Mouse (Mus musculus): Measurements from ENCODE around the gene Olfr175-ps1. TPM values are rescaled to one million over a fixed set of nuclear protein-coding genes. Genes with fewer than 3 reads are reported as not detected.

Olfr175-ps1 gene
- not detected in 2 replicates for polyA plus RNA-seq (2011; ENCODE audit: insufficient read depth, insufficient read length, low replicate concordance, missing spikeins)

GRCm38 (mm10) chr16:58826732-58827319, at the start of gene Olfr175-ps1:
Olfr175-ps1 (minus strand) TSS chr16:58826782.
- Histone ChIP-seq H3K4me1 (ENCODE audit: control insufficient read depth, insufficient read depth, low read length) (no peaks in the 10 kb centered on the region), H3K4me3 (replicated peaks; ENCODE audit: control insufficient read depth, low read depth, low read length) (no peak within 1 kb of the TSS), H3K27ac (ENCODE audit: control insufficient read depth, insufficient read depth, low read depth, low read length, poor library complexity) (no peak within 1 kb of the TSS)
- TF ChIP-seq POLR2A (IDR thresholded peaks at IDR 0.05; ENCODE audit: borderline replicate concordance, control insufficient read depth, low read depth, low read length): no peak
- TF ChIP-seq CTCF (IDR thresholded peaks at IDR 0.05; ENCODE audit: control insufficient read depth, insufficient read depth, low read length): no peak
- 80% methylated on average over 1 of the region's 1 CpGs for WGBS

GRCm38 (mm10) chr16:58874668-58875067, 48.1 kb upstream of the Olfr175-ps1 start, which contains the start of gene Olfr177:
Olfr177 (minus strand) TSS chr16:58874768.
- H3K4me3 ChIP-seq (replicated peaks; ENCODE audit: control insufficient read depth, low read depth, low read length): no peak within 1 kb of the TSS
- 50% methylated on average over 1 of the region's 1 CpGs for WGBS
- H3K4me1 ChIP-seq (ENCODE audit: control insufficient read depth, insufficient read depth, low read length): no peaks in the 10 kb centered on the region
- no peak within 1 kb of the TSS for H3K27ac ChIP-seq (ENCODE audit: control insufficient read depth, insufficient read depth, low read depth, low read length, poor library complexity)
- TF ChIP-seq POLR2A (IDR thresholded peaks at IDR 0.05; ENCODE audit: borderline replicate concordance, control insufficient read depth, low read depth, low read length) (no peak), CTCF (IDR thresholded peaks at IDR 0.05; ENCODE audit: control insufficient read depth, insufficient read depth, low read length) (no peak)

- H3K4me1 ChIP-seq (ENCODE audit: control insufficient read depth, insufficient read depth, low read length): no peaks in the 10 kb centered on the region
- TF ChIP-seq CTCF (IDR thresholded peaks at IDR 0.05; ENCODE audit: control insufficient read depth, insufficient read depth, low read length) (no peak), POLR2A (IDR thresholded peaks at IDR 0.05; ENCODE audit: borderline replicate concordance, control insufficient read depth, low read depth, low read length) (no peak)
- H3K4me3 ChIP-seq (replicated peaks; ENCODE audit: control insufficient read depth, low read depth, low read length): no peak overlapping the region
- no peak overlapping the region for H3K27ac ChIP-seq (ENCODE audit: control insufficient read depth, insufficient read depth, low read depth, low read length, poor library complexity)
- WGBS: 60% methylated on average over 1 of the region's 1 CpGs
These were observed 34.9 kb upstream of the Olfr175-ps1 start for GRCm38 (mm10) chr16:58861479-58861878.

- TF ChIP-seq CTCF (IDR thresholded peaks at IDR 0.05; ENCODE audit: control insufficient read depth, insufficient read depth, low read length): no peak
- TF ChIP-seq POLR2A (IDR thresholded peaks at IDR 0.05; ENCODE audit: borderline replicate concordance, control insufficient read depth, low read depth, low read length): no peak
- Histone ChIP-seq H3K4me1 (ENCODE audit: control insufficient read depth, insufficient read depth, low read length) (no peaks in the 10 kb centered on the region), H3K4me3 (replicated peaks; ENCODE audit: control insufficient read depth, low read depth, low read length) (no peak overlapping the region), H3K27ac (ENCODE audit: control insufficient read depth, insufficient read depth, low read depth, low read length, poor library complexity) (no peak overlapping the region)
- 67% methylated on average over 2 of the region's 2 CpGs for WGBS
These were observed 33.6 kb upstream of the Olfr175-ps1 start for GRCm38 (mm10) chr16:58860032-58860737.

- Histone ChIP-seq H3K4me3 (replicated peaks; ENCODE audit: control insufficient read depth, low read depth, low read length) (no peak within 1 kb of the TSS), H3K4me1 (ENCODE audit: control insufficient read depth, insufficient read depth, low read length) (no peaks in the 10 kb centered on the region), H3K27ac (ENCODE audit: control insufficient read depth, insufficient read depth, low read depth, low read length, poor library complexity) (no peak within 1 kb of the TSS)
- 58% methylated on average over 2 of the region's 2 CpGs for WGBS
- TF ChIP-seq POLR2A (IDR thresholded peaks at IDR 0.05; ENCODE audit: borderline replicate concordance, control insufficient read depth, low read depth, low read length) (no peak), CTCF (IDR thresholded peaks at IDR 0.05; ENCODE audit: control insufficient read depth, insufficient read depth, low read length) (no peak)
These were observed 26.4 kb downstream of the Olfr175-ps1 start, which contains the start of gene Olfr173 for GRCm38 (mm10) chr16:58800168-58800567. Olfr173 (minus strand) TSS chr16:58800268.

Other genes with a start within 250 kb of the Olfr175-ps1 start
- gene Gm813, start 209.8 kb downstream of the Olfr175-ps1 start, polyA plus RNA-seq (2011; ENCODE audit: insufficient read depth, insufficient read length, low replicate concordance, missing spikeins): not detected in 2 replicates
- gene E330017A01Rik, start 188.0 kb downstream of the Olfr175-ps1 start, polyA plus RNA-seq (2011; ENCODE audit: insufficient read depth, insufficient read length, low replicate concordance, missing spikeins): not detected in 2 replicates
- gene Cpox, start 156.5 kb downstream of the Olfr175-ps1 start, polyA plus RNA-seq (2011; ENCODE audit: insufficient read depth, insufficient read length, low replicate concordance, missing spikeins): 68.6 and 121 TPM in 2 replicates
- gene Gpr15, start 107.7 kb downstream of the Olfr175-ps1 start, polyA plus RNA-seq (2011; ENCODE audit: insufficient read depth, insufficient read length, low replicate concordance, missing spikeins): 0.79 TPM in 1 of 2 replicates, not detected in the other
- 5.3 and 5.4 TPM in 2 replicates for gene Cldnd1, start 98.9 kb downstream of the Olfr175-ps1 start, polyA plus RNA-seq (2011; ENCODE audit: insufficient read depth, insufficient read length, low replicate concordance, missing spikeins)
- gene Olfr172, start 63.6 kb downstream of the Olfr175-ps1 start, polyA plus RNA-seq (2011; ENCODE audit: insufficient read depth, insufficient read length, low replicate concordance, missing spikeins): not detected in 2 replicates
- not detected in 2 replicates for gene Olfr173, start 26.5 kb downstream of the Olfr175-ps1 start, polyA plus RNA-seq (2011; ENCODE audit: insufficient read depth, insufficient read length, low replicate concordance, missing spikeins)
- gene Olfr177, start 48.0 kb upstream of the Olfr175-ps1 start, polyA plus RNA-seq (2011; ENCODE audit: insufficient read depth, insufficient read length, low replicate concordance, missing spikeins): not detected in 2 replicates
- gene Olfr178, start 65.3 kb upstream of the Olfr175-ps1 start, polyA plus RNA-seq (2011; ENCODE audit: insufficient read depth, insufficient read length, low replicate concordance, missing spikeins): not detected in 2 replicates
- gene Olfr181, start 102.0 kb upstream of the Olfr175-ps1 start, polyA plus RNA-seq (2011; ENCODE audit: insufficient read depth, insufficient read length, low replicate concordance, missing spikeins): not detected in 2 replicates
- not detected in 2 replicates for gene Olfr180, start 102.6 kb upstream of the Olfr175-ps1 start, polyA plus RNA-seq (2011; ENCODE audit: insufficient read depth, insufficient read length, low replicate concordance, missing spikeins)
- not detected in 2 replicates for gene Olfr183, start 168.6 kb upstream of the Olfr175-ps1 start, polyA plus RNA-seq (2011; ENCODE audit: insufficient read depth, insufficient read length, low replicate concordance, missing spikeins)
- not detected in 2 replicates for gene Olfr186, start 203.5 kb upstream of the Olfr175-ps1 start, polyA plus RNA-seq (2011; ENCODE audit: insufficient read depth, insufficient read length, low replicate concordance, missing spikeins)
- not detected in 2 replicates for gene Olfr187, start 213.0 kb upstream of the Olfr175-ps1 start, polyA plus RNA-seq (2011; ENCODE audit: insufficient read depth, insufficient read length, low replicate concordance, missing spikeins)